8 mouse cellular contexts compared by ENCODE assay signal in the genomic region with DNA sequence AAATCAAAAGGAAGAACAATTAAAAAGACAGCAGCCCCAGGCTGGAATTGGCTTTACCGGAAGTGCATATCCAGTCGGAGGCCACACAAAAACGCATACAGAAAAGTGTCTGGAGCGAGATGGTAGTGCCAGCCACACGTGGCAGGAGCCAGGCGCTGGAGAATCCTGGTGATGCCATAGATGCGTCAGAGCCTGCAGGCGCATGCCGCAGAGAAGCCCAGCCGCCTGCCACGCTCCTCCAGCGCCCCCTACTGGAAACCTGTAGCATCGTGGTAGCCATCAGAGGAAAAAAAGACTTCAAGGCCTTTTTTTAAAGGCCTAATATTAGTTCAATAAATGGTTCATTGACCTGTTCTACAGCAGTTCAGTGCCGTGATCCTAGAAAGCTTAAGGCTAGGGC. TPM values are rescaled to one million over a fixed set of nuclear protein-coding genes. Genes with fewer than 3 reads are reported as not detected.
DNase-seq lines count a peak whose midpoint lies in the region; ATAC-seq and TF ChIP-seq lines count a peak whose summit lies in the region.

No protein-coding gene starts in this region.

- H3K4me3 ChIP-seq in lung, embryonic 16.5 days (ENCODE audit: low read length): no peak overlapping the region
- no peak overlapping the region for H3K4me3 ChIP-seq in thymus, adult 2 months (ENCODE audit: control insufficient read depth, insufficient read depth, low read length)

- peaks cover 17% of the 10 kb centered on the region for H3K36me3 ChIP-seq in lung, embryonic 16.5 days (ENCODE audit: control insufficient read depth, insufficient read depth, low read length)
- H3K36me3 ChIP-seq in thymus, adult 2 months (ENCODE audit: control insufficient read depth, insufficient read depth, low read length): no peaks in the 10 kb centered on the region

- H3K9me3 ChIP-seq in lung, embryonic 16.5 days (ENCODE audit: control insufficient read depth, low read length): peaks cover 8% of the 10 kb centered on the region

- H3K27ac ChIP-seq in lung, embryonic 16.5 days (ENCODE audit: low read length): no peak overlapping the region
- no peak overlapping the region for H3K27ac ChIP-seq in thymus, adult 2 months (ENCODE audit: control insufficient read depth, insufficient read depth, low read length)

- peak; percentile 90 for DNase-seq in CD4-positive, CD25-positive, alpha-beta regulatory T cell, adult 2 months (ENCODE audit: low read depth, low spot score)
- peak; percentile 95 for DNase-seq in brain, adult 2 months (ENCODE audit: low read depth, low spot score)
- DNase-seq in fibroblast of lung, adult 2 months (ENCODE audit: low read depth): peak; percentile 66
- DNase-seq in heart, postnatal 25 days (ENCODE audit: low spot score): peak; percentile 19
- peak; percentile 79 for DNase-seq in layer of hippocampus, adult 11-12 months (ENCODE audit: low spot score)
- peak; percentile 28 for DNase-seq in ovary, postnatal 10 days (ENCODE audit: low spot score)
- peak; percentile 78 for DNase-seq in thymus, adult 2 months

- no peak overlapping the region for H3K4me2 ChIP-seq in lung, embryonic 16.5 days (ENCODE audit: low read depth, low read length)

- TF ChIP-seq POLR2A in thymus, adult 2 months (IDR thresholded peaks at IDR 0.05; ENCODE audit: control insufficient read depth, extremely low read depth, insufficient read depth, low read length, poor library complexity): no peak

- TF ChIP-seq CTCF in thymus, adult 2 months (IDR thresholded peaks at IDR 0.05; ENCODE audit: borderline replicate concordance, control insufficient read depth, extremely low read depth, insufficient read depth, low read length, poor library complexity): peak; percentile 94

- WGBS in lung, embryonic 16.5 days: 6% methylated on average over 14 of the region's 14 CpGs
- WGBS in thymus, adult 2 months: 19% methylated on average over 14 of the region's 14 CpGs

- peak; percentile 69; the same call in 1 of the 2 replicates for ATAC-seq in lung, embryonic 16.5 days (ENCODE audit: low read depth)

- no peak overlapping the region; the same call in 1 of the 2 replicates for H3K9ac ChIP-seq in lung, embryonic 16.5 days (ENCODE audit: low read length)

- no peaks in the 10 kb centered on the region for H3K27me3 ChIP-seq in lung, embryonic 16.5 days (ENCODE audit: control insufficient read depth, insufficient read depth, low read depth, low read length)
- no peaks in the 10 kb centered on the region for H3K27me3 ChIP-seq in thymus, adult 2 months (ENCODE audit: control insufficient read depth, insufficient read depth, low read length)

- intact Hi-C loops in heart, postnatal 25 days (cut with DNase I): loop anchor here (5.0 kb wide), 1 partner anchor 279 kb away; no protein-coding TSS in a partner anchor

- no peaks in the 10 kb centered on the region for H3K4me1 ChIP-seq in lung, embryonic 16.5 days (replicated peaks; ENCODE audit: control insufficient read depth, insufficient read depth, low read length)
- no peaks in the 10 kb centered on the region for H3K4me1 ChIP-seq in thymus, adult 2 months (replicated peaks; ENCODE audit: control insufficient read depth, insufficient read depth, low read length)

RNA-seq across cellular contexts. Expression of gene Fbxo17, which starts 10.0 kb away (rescaled TPM):
- total RNA-seq in heart, postnatal 25 days (2021): under 1 TPM; 0.36 to 0.92 TPM
- polyA plus RNA-seq in lung, embryonic 16.5 days (2015; fragmentation: Nextera tagmentation; extraction: Ambion mirVana): 13.9 and 15.8 TPM in 2 replicates
- 5.0 and 6.2 TPM in 2 replicates for polyA plus RNA-seq in thymus, adult 2 months (2012; rRNA removed)

RNA-seq across cellular contexts. Expression of gene Mrps12, which starts 15.0 kb away (rescaled TPM):
- total RNA-seq in heart, postnatal 25 days (2021): 10 to 100 TPM; 56.7 to 60.6 TPM
- polyA plus RNA-seq in lung, embryonic 16.5 days (2015; fragmentation: Nextera tagmentation; extraction: Ambion mirVana): 120 TPM in 2 replicates
- 74.4 and 84.5 TPM in 2 replicates for polyA plus RNA-seq in thymus, adult 2 months (2012; rRNA removed)

RNA-seq across cellular contexts. Expression of gene Sars2, which starts 15.2 kb away (rescaled TPM):
- total RNA-seq in heart, postnatal 25 days (2021): 10 to 100 TPM; 15.4 to 15.7 TPM
- polyA plus RNA-seq in lung, embryonic 16.5 days (2015; fragmentation: Nextera tagmentation; extraction: Ambion mirVana): 24.1 and 25.8 TPM in 2 replicates
- polyA plus RNA-seq in thymus, adult 2 months (2012; rRNA removed): 63.2 and 63.9 TPM in 2 replicates

RNA-seq across cellular contexts. Expression of gene Ccer2, which starts 29.4 kb away (rescaled TPM):
- not detected for total RNA-seq in heart, postnatal 25 days (2021)
- not detected in 2 replicates for polyA plus RNA-seq in lung, embryonic 16.5 days (2015; fragmentation: Nextera tagmentation; extraction: Ambion mirVana)
- 0.16 and 0.24 TPM in 2 replicates for polyA plus RNA-seq in thymus, adult 2 months (2012; rRNA removed)

RNA-seq across cellular contexts. Expression of gene Fbxo27, which starts 34.0 kb away (rescaled TPM):
- total RNA-seq in heart, postnatal 25 days (2021): under 1 TPM; 0.34 to 0.39 TPM
- 5.2 and 6.9 TPM in 2 replicates for polyA plus RNA-seq in lung, embryonic 16.5 days (2015; fragmentation: Nextera tagmentation; extraction: Ambion mirVana)
- 19.1 and 26.5 TPM in 2 replicates for polyA plus RNA-seq in thymus, adult 2 months (2012; rRNA removed)

Comparison
In these comparisons a context has a peak if more than half of its experiments do, and no peak if none do; other contexts are left out.
1. DNase-seq: peak in every context shown above with its lines; median percentile 95 in brain, adult 2 months; 90 in CD4-positive, CD25-positive, alpha-beta regulatory T cell, adult 2 months; 79 in layer of hippocampus, adult 11-12 months; 78 in thymus, adult 2 months; 66 in fibroblast of lung, adult 2 months; 28 in ovary, postnatal 10 days; 19 in heart, postnatal 25 days.